Mouse (Mus musculus) granulocyte monocyte progenitor cell, adult 5-6 weeks (primary cell): ENCODE measurements around the gene Hnf1a. TPM values are rescaled to one million over a fixed set of nuclear protein-coding genes. Genes with fewer than 3 reads are reported as not detected.

Experiments used
- ATAC-seq: replicated peaks from 2 replicates; pipeline ENCODE4 v1.8.0; 2016; ENCODE audit warnings: mild to moderate bottlenecking, moderate TSS enrichment, inconsistent platforms; ENCODE audit not compliant: poor library complexity, severe bottlenecking
- total RNA-seq, 2 experiments: library from RNA; stranded (forward) in 1 of 2; stranded (reverse) in 1 of 2; fragments of 200-712, 200-1000 nt in 1 of 2; fragments of >200 nt in 1 of 2; fragmentation: Nextera tagmentation in 1 of 2; gene quantifications; 2 replicates each; pipeline ENCODE4 v1.2.3; 2014 to 2017

The Hnf1a gene
- total RNA-seq, 2 experiments from 2014 or later, result not detected

DNA sequence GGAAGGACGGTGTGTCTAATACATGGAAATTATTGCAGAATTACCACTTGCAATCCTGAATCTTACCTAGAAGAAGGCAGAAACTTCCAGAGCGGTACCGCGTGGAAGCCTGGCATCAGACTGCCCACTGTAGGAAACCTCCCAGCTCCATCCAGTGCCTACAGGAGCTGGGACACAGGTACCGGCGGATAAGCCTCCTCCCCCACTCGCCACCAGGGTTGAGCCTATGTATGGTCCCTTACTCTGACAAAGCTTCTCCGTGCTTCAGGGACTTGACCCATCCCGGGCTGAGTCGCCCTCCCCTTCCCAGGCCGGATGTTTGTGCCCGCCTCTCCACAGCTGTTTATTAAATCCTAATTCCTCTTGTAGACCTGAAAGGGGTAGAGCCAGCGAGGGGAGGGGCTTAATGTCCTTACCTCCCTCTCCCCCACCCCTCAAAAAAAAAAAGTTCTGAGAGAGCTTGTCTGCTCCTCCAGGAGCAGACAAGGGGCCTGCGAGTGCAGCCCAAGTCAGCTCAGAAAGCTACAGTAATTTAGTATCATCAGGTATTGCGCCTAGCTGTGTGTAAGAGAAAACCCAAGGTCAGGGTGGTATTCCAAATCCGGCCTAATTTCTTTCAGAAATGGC is 9.3 kb upstream of the Hnf1a start:
- ATAC-seq, result no peak

DNA sequence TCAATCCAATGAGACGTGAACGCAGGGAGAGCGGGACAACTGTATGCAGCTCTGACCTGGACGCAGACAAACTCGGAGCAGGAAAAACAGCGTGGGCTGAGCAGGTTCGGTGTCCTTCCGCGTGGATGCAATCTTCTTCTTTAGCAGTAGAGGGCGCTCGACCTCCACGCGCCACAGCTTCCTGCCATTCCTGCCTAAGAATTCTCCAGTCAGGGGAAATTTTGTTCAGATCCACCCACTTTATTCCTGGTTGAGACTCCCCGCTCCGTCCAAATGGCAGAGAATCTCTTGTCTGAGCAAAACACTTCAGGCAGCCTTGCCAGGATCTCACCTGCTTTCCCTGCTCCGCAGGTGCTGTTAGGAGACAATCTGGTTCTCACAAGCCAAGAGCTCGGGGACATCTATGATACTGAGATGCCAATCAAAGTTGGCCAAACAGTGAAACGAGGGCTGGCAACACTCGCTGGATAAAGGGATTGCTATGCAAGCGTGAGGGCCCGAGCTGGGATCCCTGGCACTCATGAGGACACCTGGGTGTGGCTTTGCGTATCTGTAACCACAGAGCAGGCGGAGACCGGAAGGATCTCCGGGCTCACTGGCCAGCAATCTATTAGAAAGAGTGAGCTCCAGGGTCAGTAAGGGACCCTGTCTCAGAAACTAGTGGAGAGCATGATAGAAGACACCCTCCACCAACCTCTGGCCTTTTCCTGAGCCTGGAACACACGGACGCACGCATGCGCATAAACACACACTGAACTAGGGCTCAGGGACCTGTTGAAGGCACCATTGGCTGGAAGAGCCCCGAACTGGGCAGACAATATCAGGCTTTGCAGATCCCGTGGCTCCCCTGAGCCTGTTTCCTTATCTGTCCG is 8.6 kb upstream of the Hnf1a start:
- ATAC-seq, result peak; percentile 69

DNA sequence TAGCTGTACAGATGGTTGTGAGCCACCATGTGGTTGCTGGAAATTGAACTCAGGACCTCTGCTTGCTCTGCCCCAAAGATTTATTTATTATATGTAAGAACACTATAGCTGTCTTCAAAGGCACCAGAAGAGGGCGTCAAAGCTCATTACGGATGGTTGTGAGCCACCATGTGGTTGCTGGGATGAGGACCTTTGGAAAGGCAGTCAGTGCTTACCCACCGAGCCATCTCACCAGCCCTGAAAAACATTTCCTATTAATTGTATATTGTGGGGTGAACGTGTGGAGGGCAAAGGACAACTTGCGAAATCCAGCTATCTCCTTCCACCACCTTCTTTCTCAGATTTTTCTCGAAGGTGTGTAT is 8.0 kb upstream of the Hnf1a start:
- peak; percentile 26 for ATAC-seq

DNA sequence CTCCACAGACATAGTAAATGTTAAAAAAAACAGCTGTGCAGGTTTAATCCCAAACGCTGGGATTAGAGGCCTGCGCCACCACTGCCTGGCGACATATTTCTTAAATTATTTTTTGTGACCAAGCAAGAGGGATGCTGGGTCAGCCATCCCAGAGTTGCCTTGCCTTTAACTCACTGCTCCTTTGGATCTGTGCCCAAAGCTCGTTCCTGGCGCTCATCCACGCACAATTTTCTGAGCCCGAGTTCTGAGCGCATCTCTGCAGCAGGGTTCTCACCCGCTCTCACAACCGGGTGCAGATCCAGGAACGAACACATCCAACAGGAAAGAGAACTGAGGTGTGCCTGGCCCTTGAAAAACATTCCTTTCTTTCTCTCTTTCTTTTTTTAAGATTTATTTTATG is 7.6 kb upstream of the Hnf1a start:
- no peak for ATAC-seq

DNA sequence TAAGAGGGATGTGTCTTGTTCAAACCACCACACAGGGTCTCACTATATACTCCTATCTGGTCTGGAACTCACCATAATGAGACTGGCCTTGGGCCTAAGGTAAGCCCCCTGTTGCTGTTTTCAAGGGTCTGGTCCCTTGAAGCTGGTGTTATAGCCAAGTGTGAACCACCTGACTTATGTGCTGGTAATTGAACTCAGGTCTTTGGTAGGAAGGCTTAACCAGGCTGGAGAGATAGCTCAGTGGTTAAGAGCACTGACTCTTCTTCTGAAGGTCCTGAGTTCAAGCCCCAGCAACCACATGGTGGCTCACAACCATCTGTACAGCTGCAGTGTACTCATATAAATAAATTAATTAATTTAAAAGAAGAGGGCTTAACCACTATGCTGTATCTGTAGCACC is 6.0 kb upstream of the Hnf1a start:
- no peak for ATAC-seq

DNA sequence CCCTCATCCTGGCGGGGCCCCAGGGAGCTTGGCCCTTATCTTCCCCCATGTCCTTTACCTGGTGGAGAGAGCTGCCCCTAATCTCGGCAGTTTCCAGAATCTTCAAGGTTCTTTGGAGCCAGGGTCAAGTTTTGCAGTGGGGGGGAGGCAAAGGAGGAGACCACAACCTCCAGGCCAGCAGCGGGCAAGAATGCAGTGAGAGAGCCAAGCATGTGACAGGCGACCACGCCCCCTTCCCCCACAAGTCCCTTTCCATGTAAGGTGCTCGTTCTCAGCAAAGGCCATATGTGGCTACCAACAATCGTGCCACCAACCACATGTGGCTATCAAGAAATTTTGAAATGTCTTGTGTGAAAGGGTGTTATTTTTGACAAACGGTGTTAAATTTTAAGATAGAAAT is 2.2 kb upstream of the Hnf1a start:
- ATAC-seq, result no peak

DNA sequence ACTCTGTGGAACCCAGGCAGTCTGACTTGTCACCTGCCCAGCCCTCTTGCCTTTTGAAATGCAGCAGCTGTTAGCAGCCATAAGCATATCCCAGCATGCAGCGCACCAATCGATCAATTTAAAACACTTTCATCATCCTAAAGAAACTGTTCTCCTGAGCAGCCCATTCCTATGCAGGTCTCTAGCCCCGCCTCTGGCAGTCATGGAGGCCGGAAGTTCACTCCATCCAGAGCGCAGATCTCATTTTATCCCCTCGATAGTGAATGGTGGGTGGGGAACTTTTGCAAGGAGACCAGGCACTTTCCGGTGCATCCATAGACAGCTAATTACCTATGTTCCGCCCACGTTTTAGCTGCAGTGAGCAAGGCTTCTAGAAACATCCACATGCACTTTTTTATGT is 1.3 kb upstream of the Hnf1a start:
- ATAC-seq, result no peak

DNA sequence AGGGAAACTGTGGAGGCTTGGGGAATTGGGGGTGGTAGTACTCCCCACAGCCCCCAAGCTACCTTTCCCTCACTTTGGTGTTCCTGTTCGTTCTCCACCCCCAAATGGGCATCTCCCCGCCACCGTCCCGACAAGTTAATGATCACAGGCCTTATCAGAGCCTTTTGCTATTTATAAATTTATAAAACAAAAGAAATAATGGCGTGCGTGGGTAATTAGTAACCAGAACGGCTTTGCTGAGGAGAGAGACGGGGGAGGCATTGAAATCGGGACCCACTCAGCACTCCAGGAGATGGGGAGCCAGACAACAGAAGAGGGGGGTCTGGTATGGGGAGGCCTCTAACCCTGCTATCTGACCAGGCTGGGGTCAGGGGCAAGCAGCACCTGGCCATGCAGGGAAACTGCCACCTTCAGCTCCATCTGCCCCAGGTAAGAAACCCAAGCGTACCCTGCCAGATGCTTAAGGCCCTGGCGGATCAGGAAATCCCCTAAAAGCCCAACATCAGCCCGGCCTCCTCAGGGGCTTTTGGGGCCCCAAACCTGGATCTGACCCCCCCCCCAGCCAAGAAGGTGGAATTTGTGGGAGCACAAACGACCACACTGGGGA is 1.2 kb downstream of the Hnf1a start:
- no peak for ATAC-seq

DNA sequence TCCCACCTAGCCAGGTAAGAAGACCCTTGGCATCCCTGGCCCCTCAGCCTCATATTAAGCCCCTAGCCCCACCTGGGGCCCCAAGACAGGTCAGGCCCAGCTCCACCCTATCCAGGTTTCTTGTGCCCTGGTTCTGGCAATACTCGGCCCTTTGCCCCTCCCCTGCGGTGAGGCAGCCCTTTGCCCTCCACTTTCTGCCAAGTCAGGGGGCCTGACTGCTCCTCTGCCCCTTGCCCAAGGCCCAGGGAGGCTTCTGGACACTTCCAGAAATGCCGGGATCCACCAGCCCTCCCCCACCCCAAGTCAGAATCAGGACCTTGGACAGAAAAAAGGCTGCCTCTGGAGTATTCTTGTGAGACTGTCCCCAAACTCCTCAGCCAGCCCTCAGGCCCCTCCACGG is 1.8 kb downstream of the Hnf1a start:
- ATAC-seq, result no peak

DNA sequence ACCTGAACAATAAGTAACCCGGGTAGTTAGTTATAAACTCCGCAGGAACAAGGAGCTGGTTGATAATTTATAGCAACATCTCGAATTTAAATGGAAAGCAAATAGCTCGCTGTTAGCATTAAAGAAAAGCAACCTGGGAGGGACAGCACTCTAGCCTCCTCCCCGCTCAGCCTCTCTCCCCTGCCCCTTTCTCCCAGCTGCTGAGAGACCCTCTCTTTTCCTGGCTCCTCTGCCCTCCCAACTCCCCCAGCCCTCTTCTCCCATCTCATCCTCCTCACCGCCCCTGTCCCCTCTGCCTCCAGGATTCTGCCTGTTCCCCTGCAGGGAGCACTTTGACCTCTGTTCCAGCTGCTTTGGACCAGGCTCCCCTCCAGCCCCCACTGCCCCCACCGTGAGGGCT is 2.2 kb downstream of the Hnf1a start:
- no peak for ATAC-seq

DNA sequence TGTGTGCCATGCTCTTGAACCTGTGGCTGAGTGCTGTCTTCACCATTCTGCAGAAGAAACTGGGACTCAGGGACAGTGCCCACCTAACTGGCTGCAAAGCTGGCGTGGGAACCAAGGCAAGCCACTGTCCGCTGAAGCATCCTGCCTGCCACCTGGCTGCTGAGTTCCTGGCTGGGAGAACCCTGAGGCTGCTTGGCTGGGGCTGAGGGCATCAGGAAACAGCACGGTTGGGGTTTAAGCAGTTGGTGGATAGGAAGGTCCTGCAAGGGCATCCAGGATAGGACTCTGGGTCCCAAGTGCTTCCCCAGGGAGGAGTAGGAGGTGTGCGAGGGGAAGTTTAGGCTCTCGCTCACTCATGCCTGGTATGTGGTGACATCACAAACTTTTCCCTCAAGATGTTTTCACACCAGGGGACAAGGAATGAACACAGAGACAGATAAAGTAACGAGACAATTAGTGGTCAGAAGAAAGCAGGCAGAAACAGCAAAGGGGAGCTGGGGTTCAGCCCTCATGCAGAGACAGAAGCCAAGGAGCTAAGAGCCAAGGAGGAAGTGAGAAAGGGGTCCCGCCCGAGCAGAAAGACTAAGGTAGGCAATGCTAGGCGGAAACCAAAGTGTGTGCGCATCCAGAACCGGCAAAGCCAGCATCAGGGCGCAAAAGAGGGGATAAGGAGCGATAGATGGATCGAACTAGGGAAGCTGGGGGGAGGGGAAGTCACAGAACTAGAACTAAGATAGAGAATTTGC is 3.2 kb downstream of the Hnf1a start:
- peak; percentile 77 for ATAC-seq

DNA sequence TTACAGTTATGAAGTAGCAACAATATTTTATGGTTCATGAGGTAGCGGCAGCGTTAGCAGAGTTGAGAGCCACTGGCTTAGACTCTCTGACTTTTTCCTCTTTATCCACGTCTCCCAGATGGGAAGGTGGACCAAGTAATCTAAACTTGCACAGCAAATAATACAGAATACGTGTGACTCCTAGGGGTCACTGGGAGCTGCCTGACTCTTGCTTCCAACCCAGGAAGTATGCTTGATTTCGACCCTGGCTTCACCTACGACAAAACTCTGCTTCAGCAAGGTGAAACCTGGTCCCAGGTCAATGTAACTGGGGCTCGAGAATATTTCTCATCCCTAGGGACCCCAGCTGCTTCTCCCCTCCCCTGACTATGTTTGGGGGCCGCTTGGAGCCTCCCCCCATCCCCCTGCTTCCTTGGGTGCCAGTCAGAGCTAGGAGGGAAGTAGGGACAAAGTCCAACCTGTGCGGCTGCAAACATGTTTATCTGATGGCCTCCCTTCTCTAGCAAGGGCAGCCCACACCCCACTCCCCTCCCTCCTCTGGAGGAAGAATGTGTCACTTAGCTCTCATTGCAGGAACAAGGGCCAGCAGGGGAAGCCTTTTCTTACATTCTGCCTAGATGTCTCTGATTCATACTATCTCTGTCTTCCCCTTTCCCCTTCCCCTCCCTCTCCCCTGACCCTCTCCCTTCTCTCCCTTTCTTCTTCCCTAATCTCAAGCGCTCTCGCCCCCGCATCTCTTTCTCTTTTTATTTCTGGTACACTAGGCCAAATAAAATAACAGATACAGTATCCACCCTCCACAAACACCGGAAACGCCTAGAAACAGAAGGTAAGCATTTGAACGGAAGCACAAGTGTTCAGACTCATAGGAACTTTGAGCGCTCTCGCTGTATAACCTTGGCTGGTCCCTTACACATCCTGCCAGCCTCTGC is 5.7 kb downstream of the Hnf1a start:
- ATAC-seq, result no peak

DNA sequence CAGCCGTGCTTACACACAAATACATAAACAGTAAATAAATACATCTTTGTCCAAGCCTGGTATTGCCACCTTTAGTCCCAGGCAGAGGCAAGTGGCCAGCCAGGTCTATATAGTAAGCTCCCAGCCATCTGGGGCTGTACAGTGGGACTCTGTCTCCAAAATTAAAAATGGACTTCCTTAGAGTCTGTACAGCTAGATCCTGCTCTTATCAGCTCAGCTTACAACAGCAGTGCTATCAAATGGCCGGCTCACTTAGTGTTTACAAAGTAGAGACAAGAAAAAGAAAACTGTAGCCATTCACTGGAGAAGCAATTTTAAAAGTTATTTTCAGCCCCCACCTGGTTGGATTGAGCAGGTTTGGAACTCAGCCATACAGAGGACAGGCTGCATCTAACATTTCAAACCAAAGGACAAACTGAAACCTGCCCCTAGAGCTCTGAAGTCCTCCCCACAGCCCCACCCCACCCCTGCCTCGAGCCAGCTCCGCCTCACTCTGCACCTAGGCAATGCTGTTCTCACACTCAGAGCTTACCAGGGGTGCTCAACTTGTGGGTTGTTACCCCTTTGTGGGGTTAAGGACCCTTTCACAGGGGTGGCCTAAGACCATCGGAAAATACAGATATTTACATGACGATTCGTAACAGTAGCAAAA is 6.5 kb downstream of the Hnf1a start:
- no peak for ATAC-seq

DNA sequence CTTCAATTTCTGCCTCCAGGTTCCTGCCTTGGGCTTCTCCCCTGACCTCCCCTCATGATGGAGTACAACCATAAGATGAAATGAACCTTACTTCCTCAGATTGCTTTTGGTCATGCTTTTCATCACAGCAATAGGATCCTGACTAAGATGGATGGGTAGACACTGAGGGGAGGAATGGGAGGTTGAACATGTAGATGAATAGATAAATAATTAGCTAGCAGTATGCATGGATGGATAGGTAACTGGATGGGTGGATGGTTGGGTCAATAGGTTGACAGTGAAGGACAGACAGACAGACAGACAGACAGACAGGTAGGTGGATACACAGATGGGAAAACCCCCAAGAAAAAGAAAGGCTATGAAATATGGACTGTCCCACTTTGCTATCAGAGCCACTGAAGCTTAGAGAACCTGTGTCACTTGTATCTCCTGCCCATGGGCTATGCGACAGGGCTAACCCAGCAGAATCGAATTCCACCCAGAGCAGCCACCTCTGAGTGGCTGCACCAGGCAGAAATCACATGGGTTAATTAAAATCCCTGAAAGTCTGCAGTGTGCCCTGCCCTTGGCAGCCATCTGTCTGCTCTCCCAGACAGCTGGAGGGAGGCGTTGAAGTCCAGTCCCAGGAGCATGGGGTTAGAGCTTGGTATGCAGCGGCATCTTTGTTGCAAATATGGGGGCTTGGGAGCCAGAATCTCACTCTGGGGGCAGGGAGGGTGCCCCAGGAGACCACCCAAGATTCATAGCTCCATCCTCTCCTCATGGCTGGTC is 9.1 kb downstream of the Hnf1a start:
- no peak for ATAC-seq

DNA sequence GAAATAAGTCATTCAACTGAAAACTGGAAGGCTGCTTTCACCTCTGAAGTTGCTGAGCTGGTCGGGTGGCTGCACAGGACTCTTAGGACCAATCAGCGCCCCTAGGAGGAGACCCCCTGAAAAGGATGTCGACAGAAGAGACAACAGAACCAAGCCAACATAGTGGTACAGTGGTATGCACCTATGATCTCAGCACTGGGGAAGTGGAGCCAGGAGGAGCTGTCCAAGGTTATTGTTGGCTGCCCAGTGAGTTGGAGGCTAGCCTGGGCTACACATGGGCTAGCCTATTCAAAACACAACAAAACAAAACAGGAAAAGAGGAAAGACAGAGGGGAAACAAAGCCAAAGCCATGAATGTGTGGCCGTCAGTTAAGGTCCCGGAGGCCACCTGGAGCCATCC is 12.8 kb downstream of the Hnf1a start:
- no peak for ATAC-seq

DNA sequence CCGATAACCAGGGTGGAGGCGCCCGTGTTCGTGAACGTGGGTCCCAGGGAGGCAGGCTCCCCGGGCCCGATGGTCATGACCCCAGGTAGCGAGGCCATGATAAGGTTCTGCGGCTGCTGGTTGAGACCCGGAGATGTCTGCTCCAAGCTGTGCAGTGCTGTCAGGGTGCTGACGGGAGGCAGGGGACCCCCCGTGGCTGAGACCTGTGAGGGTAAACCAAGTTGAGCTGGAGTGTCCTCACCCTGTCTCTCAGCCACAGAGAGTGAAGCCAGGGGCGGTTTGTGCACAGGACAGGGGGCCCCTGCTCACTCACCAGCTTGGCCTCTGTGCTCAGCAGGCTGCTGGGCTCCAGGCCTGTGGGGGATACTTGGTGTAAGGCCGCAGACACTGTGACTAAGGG is 17.6 kb downstream of the Hnf1a start:
- ATAC-seq, result no peak

DNA sequence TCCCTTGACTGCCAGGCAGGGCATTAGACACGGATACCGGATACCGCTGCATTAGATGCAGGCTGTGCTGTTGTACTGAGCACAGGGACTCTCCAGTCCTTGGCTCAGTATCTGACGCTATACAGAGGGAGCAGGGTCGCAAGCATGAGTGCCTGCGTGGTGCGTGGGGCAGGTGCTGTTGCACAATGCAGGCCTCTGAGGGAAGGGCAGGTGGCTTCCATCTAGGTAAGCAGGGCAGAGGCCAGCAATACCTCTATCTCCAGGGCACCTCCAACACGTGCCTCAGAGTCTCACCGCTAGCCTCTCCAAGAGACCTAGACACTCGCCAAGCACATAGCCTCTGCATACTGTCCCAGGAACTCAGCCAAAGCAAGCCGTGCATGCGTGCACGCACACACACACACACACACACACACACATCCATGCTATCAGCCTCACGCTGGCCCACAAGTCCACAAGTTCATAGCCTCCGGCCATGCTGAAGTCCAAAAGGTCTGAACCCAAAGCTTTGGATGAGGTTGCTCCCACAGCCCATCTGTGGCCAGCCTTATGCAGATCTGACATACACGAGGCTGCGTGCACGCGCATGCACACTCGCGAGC is 19.5 kb downstream of the Hnf1a start:
- no peak for ATAC-seq

DNA sequence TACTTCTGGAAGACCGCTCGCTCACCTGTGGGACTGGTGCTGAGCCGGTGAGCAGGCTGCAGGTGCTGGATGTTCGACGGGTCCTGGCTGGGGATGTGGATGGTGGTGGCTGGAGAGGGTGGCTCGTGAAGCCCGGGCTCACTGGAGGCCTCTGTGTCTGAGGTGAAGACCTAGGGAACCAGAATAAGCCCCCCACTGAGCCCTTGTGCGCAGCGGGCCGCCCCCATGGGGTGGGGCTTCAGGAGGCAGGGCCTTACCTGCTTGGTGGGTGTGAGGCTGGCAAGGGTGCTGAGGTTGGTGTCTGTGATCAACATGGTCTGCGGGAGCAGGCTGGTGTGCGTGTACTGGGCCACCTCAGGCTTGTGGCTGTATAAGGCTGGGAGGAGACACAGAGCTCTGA is 20.2 kb downstream of the Hnf1a start:
- no peak for ATAC-seq
